Mouse (Mus musculus) liver, embryonic 12.5 days (tissue): ENCODE data around the gene Cdk12. TPM values are rescaled to one million over a fixed set of nuclear protein-coding genes. Genes with fewer than 3 reads are reported as not detected.

Experiments
- ATAC-seq: fragments of 200-750 bp; cut with Nextera tagmentation; 2 replicates; pipeline ENCODE4 v1.8.0; 2017; ENCODE audit warnings: moderate number of reproducible peaks, mild to moderate bottlenecking, moderate library complexity
- H3K27ac ChIP-seq: fragments of 300-500 bp; sonication (generic); 2 replicates; pipeline ENCODE4 v1.5.1; 2016; ENCODE audit warnings: mild to moderate bottlenecking
- H3K27me3 ChIP-seq: fragments of 300-500 bp; sonication (generic); replicated peaks from 2 replicates; pipeline ENCODE4 v1.6.1; 2016; ENCODE audit warnings: mild to moderate bottlenecking, moderate library complexity
- H3K36me3 ChIP-seq: fragments of 300-500 bp; sonication (generic); 2 replicates; pipeline ENCODE4 v1.6.1; 2016; ENCODE audit warnings: mild to moderate bottlenecking, moderate library complexity
- H3K4me1 ChIP-seq: fragments of 300-500 bp; sonication (generic); 2 replicates; pipeline ENCODE4 v1.6.1; 2016
- H3K4me2 ChIP-seq: fragments of 300-500 bp; sonication (generic); 2 replicates; pipeline ENCODE4 v1.6.1; 2016; ENCODE audit warnings: mild to moderate bottlenecking, moderate library complexity
- H3K4me3 ChIP-seq: fragments of 300-500 bp; sonication (generic); 2 replicates; pipeline ENCODE4 v1.5.1; 2016; ENCODE audit warnings: mild to moderate bottlenecking, moderate library complexity
- H3K9ac ChIP-seq: fragments of 300-500 bp; sonication (generic); 2 replicates; pipeline ENCODE4 v1.6.1; 2016; ENCODE audit warnings: mild to moderate bottlenecking, moderate library complexity
- H3K9me3 ChIP-seq: fragments of 300-500 bp; sonication (generic); replicated peaks from 2 replicates; pipeline ENCODE4 v1.6.1; 2016; ENCODE audit warnings: mild to moderate bottlenecking, moderate library complexity
- WGBS: fragments of 180-500 bp; shearing (Covaris S2); methylation state at CpG from one replicate; pipeline ENCODE4 v1.1.7; 2016; ENCODE audit not compliant: insufficient replicate concordance; 5-methylcytosine and 5-hydroxymethylcytosine counted together
- microRNA-seq: library from miRNA; unstranded; fragments of <30 nt; microRNA quantifications from one replicate; pipeline ENCODE4, GENCODE M21; 2017
- polyA plus RNA-seq: library from polyadenylated mRNA; unstranded; fragments of >200 nt; fragmentation: Nextera tagmentation; extraction: Ambion mirVana; gene quantifications from 2 replicates; pipeline ENCODE4 v1.2.1, GENCODE M21; 2016

The Cdk12 gene
- polyA plus RNA-seq, 1 experiment from 2014 or later = 9.0 TPM

DNA sequence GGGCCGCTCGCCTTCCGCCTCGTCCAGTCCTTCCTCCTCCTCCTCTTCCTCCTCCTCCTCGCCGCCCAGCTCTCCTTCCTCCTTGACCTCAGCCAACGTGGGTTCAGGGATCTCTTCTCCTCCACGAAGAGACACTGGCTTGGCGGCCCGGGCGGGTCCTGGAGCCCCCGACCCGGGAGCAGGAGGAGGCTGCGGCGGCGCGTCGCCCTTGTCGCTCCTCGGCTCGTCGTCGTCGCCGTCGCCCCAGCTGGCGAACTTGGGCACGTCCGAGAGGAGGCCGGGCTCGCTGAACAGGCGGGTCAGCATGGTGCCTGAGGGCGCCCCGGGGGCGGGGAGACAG is 125.1 kb downstream of the Cdk12 start:
- 1% methylated on average over 35 of the region's 35 CpGs for WGBS
- H3K36me3 ChIP-seq = no peaks in the 10 kb centered on the region
- H3K27ac ChIP-seq = no peak overlapping the region
- H3K4me2 ChIP-seq = peak overlapping the region; percentile 28
- no peak for ATAC-seq
- peaks cover 100% of the 10 kb centered on the region for H3K27me3 ChIP-seq
- H3K9me3 ChIP-seq = no peaks in the 10 kb centered on the region
- H3K9ac ChIP-seq = no peak overlapping the region
- H3K4me3 ChIP-seq = peak overlapping the region; percentile 2; the same call in 1 of the 2 replicates
- H3K4me1 ChIP-seq = 0 out of 2 replicates have a peak, but pooled peaks cover 6% of the 10 kb centered on the region

Small RNA genes lying within 50 kb of the gene (microRNA-seq; reads per million reads assigned to microRNA genes)
- gene Gm27399 (not detected), gene Mir5119 (not detected)

Other genes with a start within 250 kb of the Cdk12 start
- gene Plxdc1, start 216.6 kb upstream of the Cdk12 start, polyA plus RNA-seq = 0.33 and 0.38 TPM in 2 replicates
- gene Arl5c, start 206.9 kb upstream of the Cdk12 start, polyA plus RNA-seq = 15.6 and 17.1 TPM in 2 replicates
- gene Cacnb1, start 180.0 kb upstream of the Cdk12 start, polyA plus RNA-seq = 0.95 and 1.0 TPM in 2 replicates
- 869 and 913 TPM in 2 replicates for gene Rpl19, start 176.3 kb upstream of the Cdk12 start, polyA plus RNA-seq
- 0.07 and 0.10 TPM in 2 replicates for gene Stac2, start 149.6 kb upstream of the Cdk12 start, polyA plus RNA-seq
- gene Fbxl20, start 52.7 kb upstream of the Cdk12 start, polyA plus RNA-seq = 10.2 and 11.1 TPM in 2 replicates
- gene Med1, start 9.8 kb upstream of the Cdk12 start, polyA plus RNA-seq = 40.5 and 41.8 TPM in 2 replicates
- not detected in 2 replicates for gene Neurod2, start 126.6 kb downstream of the Cdk12 start, polyA plus RNA-seq
- 0.10 TPM in 1 of 2 replicates, not detected in the other for gene Ppp1r1b, start 145.3 kb downstream of the Cdk12 start, polyA plus RNA-seq
- gene Stard3, start 155.3 kb downstream of the Cdk12 start, polyA plus RNA-seq = 18.0 and 18.9 TPM in 2 replicates
- not detected in 2 replicates for gene Tcap, start 180.8 kb downstream of the Cdk12 start, polyA plus RNA-seq
- gene Pnmt, start 183.4 kb downstream of the Cdk12 start, polyA plus RNA-seq = 0.23 TPM in 1 of 2 replicates, not detected in the other
- gene Pgap3, start 197.4 kb downstream of the Cdk12 start, polyA plus RNA-seq = 3.5 and 3.8 TPM in 2 replicates
- gene Erbb2, start 209.4 kb downstream of the Cdk12 start, polyA plus RNA-seq = 5.5 and 5.6 TPM in 2 replicates
- gene Mien1, start 235.9 kb downstream of the Cdk12 start, polyA plus RNA-seq = 64.8 and 67.4 TPM in 2 replicates
- 20.1 and 22.0 TPM in 2 replicates for gene Grb7, start 243.3 kb downstream of the Cdk12 start, polyA plus RNA-seq